Mouse (Mus musculus) cerebellum, adult (tissue): Measurements from ENCODE around the gene Gmeb1.
"Not testable (repeated sequence)": the region's sequence is repeated elsewhere in the genome, so short reads cannot be mapped to it uniquely, and the experiment has no call there.

Experiments
- ATAC-seq: cut with Nextera tagmentation; 2 replicates; pipeline ENCODE4 v1.9.2; 2017; ENCODE audit warnings: mild to moderate bottlenecking, moderate library complexity, mixed read lengths; ENCODE audit not compliant: insufficient number of reproducible peaks, low FRiP score, low TSS enrichment

Gmeb1 gene

GRCm38 (mm10) chr4:132261514-132262357 lies at the start of gene Gmeb1:
Gmeb1 (minus strand) TSS chr4:132261602.
- ATAC-seq, result peak; percentile 85; the same call in 1 of the 2 replicates

GRCm38 (mm10) chr4:132309849-132310472 lies 48.6 kb upstream of the Gmeb1 start:
- ATAC-seq, result no peak

GRCm38 (mm10) chr4:132309140-132309848 lies 47.9 kb upstream of the Gmeb1 start:
- ATAC-seq, result no peak

GRCm38 (mm10) chr4:132308437-132309139 lies 47.2 kb upstream of the Gmeb1 start:
- ATAC-seq, result peak; percentile 99

GRCm38 (mm10) chr4:132306004-132306403 lies 44.6 kb upstream of the Gmeb1 start:
- no peak for ATAC-seq

- no peak for ATAC-seq
Measured at GRCm38 (mm10) chr4:132305276-132305675, 43.9 kb upstream of the Gmeb1 start.

GRCm38 (mm10) chr4:132303484-132303883 lies 42.1 kb upstream of the Gmeb1 start:
- not testable (repeated sequence) for ATAC-seq

GRCm38 (mm10) chr4:132302939-132303479 lies 41.6 kb upstream of the Gmeb1 start, which contains the start of gene Rab42:
Rab42 (minus strand) TSS chr4:132303385.
- no peak for ATAC-seq

- ATAC-seq, result no peak
Measured at GRCm38 (mm10) chr4:132301965-132302938, 40.9 kb upstream of the Gmeb1 start.

- ATAC-seq, result no peak
Measured at GRCm38 (mm10) chr4:132301486-132301885, 40.1 kb upstream of the Gmeb1 start.

- no peak for ATAC-seq
Measured at GRCm38 (mm10) chr4:132299849-132300248, 38.4 kb upstream of the Gmeb1 start.

GRCm38 (mm10) chr4:132295696-132296390 lies 34.4 kb upstream of the Gmeb1 start:
- ATAC-seq, result no peak

- ATAC-seq, result no peak
Measured at GRCm38 (mm10) chr4:132293682-132294240, 32.4 kb upstream of the Gmeb1 start.

- no peak for ATAC-seq
Measured at GRCm38 (mm10) chr4:132292988-132293387, 31.6 kb upstream of the Gmeb1 start.

GRCm38 (mm10) chr4:132291624-132292335 lies 30.4 kb upstream of the Gmeb1 start:
- ATAC-seq, result no peak

- ATAC-seq, result no peak
Measured at GRCm38 (mm10) chr4:132291056-132291455, 29.7 kb upstream of the Gmeb1 start.

GRCm38 (mm10) chr4:132288840-132289239 lies 27.4 kb upstream of the Gmeb1 start:
- not testable (repeated sequence) for ATAC-seq
